ENCODE assay signal across 8 mouse cellular contexts in the genomic region with DNA sequence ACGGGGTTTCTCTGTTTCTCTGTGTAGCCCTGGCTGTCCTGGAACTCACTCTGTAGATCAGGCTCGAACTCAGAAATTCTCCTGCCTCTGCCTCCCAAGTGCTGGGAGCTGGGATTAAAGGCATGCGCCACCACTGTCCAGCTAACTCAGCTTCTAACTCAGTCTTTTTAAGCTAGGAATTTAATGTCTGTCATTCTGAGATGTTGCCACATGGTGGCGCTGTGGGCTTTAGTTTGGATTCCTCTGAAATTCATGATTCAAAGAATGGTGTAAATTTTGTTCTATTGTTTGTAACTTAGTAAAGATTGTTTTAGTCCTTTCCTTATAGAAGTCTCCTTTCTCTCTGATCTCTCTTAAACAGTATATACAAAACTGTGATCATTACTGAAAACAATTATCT. TPM values are rescaled to one million over a fixed set of nuclear protein-coding genes. Genes with fewer than 3 reads are reported as not detected.
DNase-seq lines count a peak whose midpoint lies in the region; ATAC-seq and TF ChIP-seq lines count a peak whose summit lies in the region.
"Had no signal": no experiment of that assay in that cellular context is flagged by ENCODE, and none has a peak within 500 bp of the region (broad histone marks: within the 10 kb centered on the region; RNA-seq: fewer than 3 reads in every experiment).

No protein-coding gene starts in this region.

- WGBS in hindbrain, embryonic 14.5 days = 45% methylated on average over 4 of the region's 4 CpGs
- WGBS in hindbrain, embryonic 16.5 days = 48% methylated on average over 4 of the region's 4 CpGs
- 42% methylated on average over 4 of the region's 4 CpGs for WGBS in embryonic facial prominence, embryonic 14.5 days
- WGBS in limb, embryonic 11.5 days = 54% methylated on average over 4 of the region's 4 CpGs

- no peaks in the 10 kb centered on the region for H3K36me3 ChIP-seq in hindbrain, embryonic 14.5 days (replicated peaks; ENCODE audit: control insufficient read depth, insufficient read depth)
- no peaks in the 10 kb centered on the region for H3K36me3 ChIP-seq in hindbrain, embryonic 16.5 days (ENCODE audit: control insufficient read depth, insufficient read depth, low read length)
- no peaks in the 10 kb centered on the region for H3K36me3 ChIP-seq in ES-E14 (ENCODE audit: control insufficient read depth, insufficient read depth, low read length, poor library complexity, severe bottlenecking)
- H3K36me3 ChIP-seq in embryonic facial prominence, embryonic 14.5 days (ENCODE audit: control insufficient read depth, insufficient read depth, low read length) = no peaks in the 10 kb centered on the region
- no peaks in the 10 kb centered on the region for H3K36me3 ChIP-seq in limb, embryonic 11.5 days (ENCODE audit: control insufficient read depth, insufficient read depth, low read length)
- H3K36me3 ChIP-seq: limb, embryonic 12.5 days had no signal

- no peaks in the 10 kb centered on the region for H3K4me1 ChIP-seq in hindbrain, embryonic 14.5 days (replicated peaks; ENCODE audit: control insufficient read depth, insufficient read depth, low read length)
- no peaks in the 10 kb centered on the region for H3K4me1 ChIP-seq in hindbrain, embryonic 16.5 days (ENCODE audit: control insufficient read depth, insufficient read depth, low read depth, low read length)
- no peaks in the 10 kb centered on the region for H3K4me1 ChIP-seq in ES-E14 (ENCODE audit: control insufficient read depth in 2 of 2, insufficient read depth in 2 of 2, low read length in 2 of 2, poor library complexity in 1 of 2)
- no peaks in the 10 kb centered on the region for H3K4me1 ChIP-seq in embryonic facial prominence, embryonic 14.5 days (ENCODE audit: control insufficient read depth, insufficient read depth, low read length)
- H3K4me1 ChIP-seq in limb, embryonic 11.5 days (ENCODE audit: control insufficient read depth, insufficient read depth, low read length) = no peaks in the 10 kb centered on the region
- H3K4me1 ChIP-seq: limb, embryonic 12.5 days had no signal

- H3K9ac ChIP-seq in hindbrain, embryonic 14.5 days = no peak overlapping the region
- no peak overlapping the region for H3K9ac ChIP-seq in hindbrain, embryonic 16.5 days (ENCODE audit: low read depth, low read length)
- no peak overlapping the region for H3K9ac ChIP-seq in ES-E14 (ENCODE audit: insufficient read depth, low read depth, low read length, poor library complexity, severe bottlenecking)
- no peak overlapping the region for H3K9ac ChIP-seq in embryonic facial prominence, embryonic 14.5 days (ENCODE audit: low read depth, low read length)
- H3K9ac ChIP-seq in limb, embryonic 11.5 days (ENCODE audit: low read length) = no peak overlapping the region
- H3K9ac ChIP-seq: limb, embryonic 12.5 days had no signal

- no peak overlapping the region for H3K4me3 ChIP-seq in hindbrain, embryonic 14.5 days (replicated peaks; ENCODE audit: low read length)
- no peak overlapping the region for H3K4me3 ChIP-seq in hindbrain, embryonic 16.5 days (ENCODE audit: low read length)
- no peak overlapping the region for H3K4me3 ChIP-seq in ES-E14 (ENCODE audit: insufficient read depth in 1 of 2, low read depth in 1 of 2, low read length in 2 of 2, poor library complexity in 1 of 2, severe bottlenecking in 1 of 2)
- no peak overlapping the region for H3K4me3 ChIP-seq in embryonic facial prominence, embryonic 14.5 days (ENCODE audit: low read depth, low read length)
- no peak overlapping the region for H3K4me3 ChIP-seq in limb, embryonic 11.5 days (ENCODE audit: low read depth, low read length)
- H3K4me3 ChIP-seq: limb, embryonic 12.5 days had no signal

- no peak overlapping the region for H3K27ac ChIP-seq in hindbrain, embryonic 14.5 days
- no peak overlapping the region for H3K27ac ChIP-seq in hindbrain, embryonic 16.5 days (ENCODE audit: low read depth, low read length)
- H3K27ac ChIP-seq in ES-E14 (ENCODE audit: insufficient read depth, low read depth, low read length, poor library complexity, severe bottlenecking) = no peak overlapping the region
- no peak overlapping the region for H3K27ac ChIP-seq in embryonic facial prominence, embryonic 14.5 days (replicated peaks; ENCODE audit: low read depth, low read length)
- no peak overlapping the region for H3K27ac ChIP-seq in limb, embryonic 11.5 days (replicated peaks; ENCODE audit: low read depth, low read length)
- H3K27ac ChIP-seq: limb, embryonic 12.5 days had no signal

- peak; percentile 70 for DNase-seq in hindbrain, embryonic 14.5 days (ENCODE audit: low spot score)
- DNase-seq in ES-E14 (ENCODE audit: low read depth, low spot score) = peak; percentile 28
- DNase-seq in brain, adult 2 months (ENCODE audit: low read depth, low spot score) = peak; percentile 62
- DNase-seq in embryonic facial prominence, embryonic 14.5 days (ENCODE audit: low spot score) = peak; percentile 17
- peak; percentile 64 for DNase-seq in limb, embryonic 11.5 days (ENCODE audit: low spot score)
- peak; percentile 0 for DNase-seq in skeletal muscle tissue, adult 2 months (ENCODE audit: low read depth, low spot score)

- ATAC-seq in hindbrain, embryonic 14.5 days (ENCODE audit: low FRiP score) = no peak
- no peak for ATAC-seq in hindbrain, embryonic 16.5 days
- ATAC-seq in embryonic facial prominence, embryonic 14.5 days (ENCODE audit: low read depth) = no peak
- no peak for ATAC-seq in limb, embryonic 11.5 days (ENCODE audit: insufficient number of reproducible peaks, low FRiP score, low TSS enrichment, low read depth)

- H3K9me3 ChIP-seq in hindbrain, embryonic 14.5 days (ENCODE audit: control insufficient read depth, low read length) = no peaks in the 10 kb centered on the region
- no peaks in the 10 kb centered on the region for H3K9me3 ChIP-seq in hindbrain, embryonic 16.5 days (ENCODE audit: control insufficient read depth, low read length)
- no peaks in the 10 kb centered on the region for H3K9me3 ChIP-seq in ES-E14 (ENCODE audit: control insufficient read depth, insufficient read depth, low read depth, low read length)
- H3K9me3 ChIP-seq in embryonic facial prominence, embryonic 14.5 days (ENCODE audit: control insufficient read depth, low read length) = no peaks in the 10 kb centered on the region
- H3K9me3 ChIP-seq in limb, embryonic 11.5 days (ENCODE audit: control insufficient read depth, low read length) = no peaks in the 10 kb centered on the region
- H3K9me3 ChIP-seq: limb, embryonic 12.5 days had no signal

- no peaks in the 10 kb centered on the region for H3K27me3 ChIP-seq in hindbrain, embryonic 14.5 days (ENCODE audit: control insufficient read depth, insufficient read depth, low read length)
- no peaks in the 10 kb centered on the region for H3K27me3 ChIP-seq in hindbrain, embryonic 16.5 days (replicated peaks; ENCODE audit: control insufficient read depth, insufficient read depth, low read length)
- H3K27me3 ChIP-seq in embryonic facial prominence, embryonic 14.5 days (replicated peaks; ENCODE audit: control insufficient read depth, insufficient read depth, low read length) = peaks cover 8% of the 10 kb centered on the region; the same call in 1 of the 2 replicates
- no peaks in the 10 kb centered on the region for H3K27me3 ChIP-seq in limb, embryonic 11.5 days (ENCODE audit: control insufficient read depth, insufficient read depth, low read length)

- in situ Hi-C loops in ES-E14 (cut with MboI; ENCODE audit: low sequenced_read_pairs in 2 of 2, unreplicated experiment in 2 of 2) = no loop called here

- no peak overlapping the region for H3K4me2 ChIP-seq in hindbrain, embryonic 14.5 days (replicated peaks)
- H3K4me2 ChIP-seq in hindbrain, embryonic 16.5 days (ENCODE audit: low read length) = no peak overlapping the region
- H3K4me2 ChIP-seq in embryonic facial prominence, embryonic 14.5 days (ENCODE audit: low read depth, low read length) = no peak overlapping the region
- H3K4me2 ChIP-seq in limb, embryonic 11.5 days (ENCODE audit: low read depth, severe bottlenecking) = no peak overlapping the region
- H3K4me2 ChIP-seq: limb, embryonic 12.5 days had no signal

TF ChIP-seq in ES-E14, 5 proteins besides CTCF, POLR2A, EP300 and RAD21:
- TF ChIP-seq ZNF384 (IDR thresholded peaks at IDR 0.05; ENCODE audit: low read depth, low read length) = no peak
- TF ChIP-seq ZC3H11A (IDR thresholded peaks at IDR 0.05; ENCODE audit: borderline replicate concordance, low read depth, low read length) = peak; percentile 16; the same call in 1 of the 2 replicates

RNA-seq across cellular contexts. Expression of gene Gspt2, which starts 39.1 kb away (rescaled TPM):
- polyA plus RNA-seq in hindbrain, embryonic 14.5 days (2014; fragmentation: Nextera tagmentation; extraction: Ambion mirVana) = 21.8 and 27.0 TPM in 2 replicates
- polyA plus RNA-seq in hindbrain, embryonic 16.5 days (2015; fragmentation: Nextera tagmentation; extraction: Ambion mirVana) = 23.9 and 26.2 TPM in 2 replicates
- total RNA-seq in ES-E14 (2012; rRNA removed) = 5.6 and 7.0 TPM in 2 replicates
- 5.0 and 5.9 TPM in 2 replicates for polyA plus RNA-seq in embryonic facial prominence, embryonic 14.5 days (2014; fragmentation: Nextera tagmentation; extraction: Ambion mirVana)
- 7.6 and 9.2 TPM in 2 replicates for polyA plus RNA-seq in limb, embryonic 11.5 days (2014; fragmentation: Nextera tagmentation; extraction: Ambion mirVana)

RNA-seq across cellular contexts. Expression of gene Zxdb, which starts 49.4 kb away (rescaled TPM):
- 3.5 and 3.6 TPM in 2 replicates for polyA plus RNA-seq in hindbrain, embryonic 14.5 days (2014; fragmentation: Nextera tagmentation; extraction: Ambion mirVana)
- 1.4 and 1.9 TPM in 2 replicates for polyA plus RNA-seq in hindbrain, embryonic 16.5 days (2015; fragmentation: Nextera tagmentation; extraction: Ambion mirVana)
- 1.1 and 2.7 TPM in 2 replicates for total RNA-seq in ES-E14 (2012; rRNA removed)
- 2.7 and 2.8 TPM in 2 replicates for polyA plus RNA-seq in embryonic facial prominence, embryonic 14.5 days (2014; fragmentation: Nextera tagmentation; extraction: Ambion mirVana)
- 1.6 and 2.0 TPM in 2 replicates for polyA plus RNA-seq in limb, embryonic 11.5 days (2014; fragmentation: Nextera tagmentation; extraction: Ambion mirVana)

Comparison
In these comparisons a context has a peak if more than half of its experiments do, and no peak if none do; other contexts are left out.
1. DNase-seq: peak in every context shown above with its lines; median percentile 70 in hindbrain, embryonic 14.5 days; 64 in limb, embryonic 11.5 days; 62 in brain, adult 2 months; 28 in ES-E14; 17 in embryonic facial prominence, embryonic 14.5 days; 0 in skeletal muscle tissue, adult 2 months.